Mouse (Mus musculus) frontal cortex, postnatal 10 days (tissue): ENCODE results near the gene Ripk3.
A peak's percentile ranks its signal among the peaks of the same experiment; 100 is the strongest.

Experiments used
- DNase-seq, 2 experiments: peaks; one replicate each; pipeline ENCODE4 v3.0.0; 2022; ENCODE audit warnings: low spot score in 2 of 2, mixed read lengths in 1 of 2

Ripk3 gene

DNA sequence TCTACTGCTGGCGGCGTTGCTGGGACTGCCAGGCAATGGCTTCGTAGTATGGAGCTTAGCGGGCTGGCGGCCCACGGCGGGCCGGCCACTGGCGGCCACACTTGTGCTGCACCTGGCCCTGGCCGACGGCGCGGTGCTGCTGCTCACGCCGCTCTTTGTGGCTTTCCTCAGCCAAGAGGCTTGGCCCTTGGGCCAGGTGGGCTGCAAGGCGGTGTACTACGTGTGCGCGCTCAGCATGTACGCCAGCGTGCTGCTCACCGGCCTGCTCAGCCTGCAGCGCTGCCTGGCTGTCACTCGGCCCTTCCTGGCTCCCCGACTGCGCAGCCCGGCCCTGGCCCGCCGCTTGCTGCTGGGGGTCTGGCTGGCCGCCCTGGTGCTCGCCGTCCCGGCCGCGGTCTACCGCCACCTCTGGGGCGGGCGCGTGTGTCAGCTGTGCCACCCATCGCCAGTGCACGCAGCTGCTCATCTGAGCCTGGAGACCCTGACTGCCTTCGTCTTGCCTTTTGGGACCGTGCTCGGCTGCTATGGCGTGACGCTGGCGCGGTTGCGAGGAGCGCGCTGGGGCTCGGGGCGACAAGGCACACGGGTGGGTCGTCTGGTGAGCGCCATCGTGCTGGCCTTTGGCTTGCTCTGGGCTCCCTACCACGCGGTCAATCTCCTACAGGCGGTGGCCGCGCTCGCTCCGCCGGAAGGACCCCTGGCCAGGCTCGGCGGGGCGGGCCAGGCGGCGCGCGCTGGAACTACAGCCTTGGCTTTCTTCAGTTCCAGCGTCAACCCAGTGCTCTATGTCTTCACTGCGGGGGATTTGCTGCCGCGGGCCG is 26.5 kb downstream of the Ripk3 start:
- peak in 1 of 2 experiments; percentile 56 for DNase-seq

DNA sequence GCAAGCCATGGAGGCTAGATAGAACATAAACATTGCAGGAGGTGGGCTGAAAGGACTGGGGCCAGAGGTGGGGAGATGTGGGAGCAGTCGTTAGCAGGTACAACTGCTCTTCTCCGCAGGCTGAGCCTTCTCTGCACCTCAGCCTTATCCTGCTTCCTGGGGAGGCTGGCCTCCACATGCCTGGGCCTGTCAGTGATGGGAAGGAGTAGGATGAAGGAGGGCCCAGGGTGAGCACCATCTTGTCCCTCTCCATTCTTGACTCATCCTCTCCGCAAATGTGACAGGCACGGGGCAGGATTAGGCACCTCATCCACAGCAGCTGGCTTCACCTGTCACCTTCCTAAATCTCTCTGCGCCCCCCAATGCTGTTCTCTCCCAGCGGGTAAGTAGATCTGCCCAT is 27.5 kb downstream of the Ripk3 start, which contains the start of gene Ltb4r2:
Gene Ltb4r2, plus strand, starts transcription at position 266 of the 400 bp plus-strand sequence.
- DNase-seq = no peak

DNA sequence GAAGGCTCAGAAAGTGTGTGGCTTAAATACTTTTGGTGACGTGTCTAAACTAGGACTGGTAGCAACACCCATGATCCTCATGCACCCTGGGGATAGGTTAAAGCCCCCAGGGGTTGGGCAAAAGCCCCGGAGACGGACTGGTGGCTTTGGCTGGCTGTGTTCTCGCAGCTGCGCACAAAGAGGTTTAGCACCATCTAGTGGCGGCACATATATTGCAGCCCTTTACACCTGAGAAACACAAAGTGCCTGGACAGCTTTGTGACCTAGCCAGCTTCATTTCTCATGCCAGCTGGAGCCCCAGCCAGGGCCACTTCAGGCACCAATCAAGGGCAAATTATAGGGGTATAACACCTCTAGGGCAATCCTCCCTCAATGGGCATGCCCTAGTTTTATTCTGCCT is 28.5 kb downstream of the Ripk3 start:
- peak; percentile 54 to 77 for DNase-seq

- DNase-seq = no peak
These were observed 30.3 kb downstream of the Ripk3 start, which contains the start of gene Cideb for GRCm38 (mm10) chr14:55758363-55758784. Gene Cideb (minus strand): TSS chr14:55758458.

GRCm38 (mm10) chr14:55757566-55757965 is 31.1 kb downstream of the Ripk3 start:
- DNase-seq = no peak

DNA sequence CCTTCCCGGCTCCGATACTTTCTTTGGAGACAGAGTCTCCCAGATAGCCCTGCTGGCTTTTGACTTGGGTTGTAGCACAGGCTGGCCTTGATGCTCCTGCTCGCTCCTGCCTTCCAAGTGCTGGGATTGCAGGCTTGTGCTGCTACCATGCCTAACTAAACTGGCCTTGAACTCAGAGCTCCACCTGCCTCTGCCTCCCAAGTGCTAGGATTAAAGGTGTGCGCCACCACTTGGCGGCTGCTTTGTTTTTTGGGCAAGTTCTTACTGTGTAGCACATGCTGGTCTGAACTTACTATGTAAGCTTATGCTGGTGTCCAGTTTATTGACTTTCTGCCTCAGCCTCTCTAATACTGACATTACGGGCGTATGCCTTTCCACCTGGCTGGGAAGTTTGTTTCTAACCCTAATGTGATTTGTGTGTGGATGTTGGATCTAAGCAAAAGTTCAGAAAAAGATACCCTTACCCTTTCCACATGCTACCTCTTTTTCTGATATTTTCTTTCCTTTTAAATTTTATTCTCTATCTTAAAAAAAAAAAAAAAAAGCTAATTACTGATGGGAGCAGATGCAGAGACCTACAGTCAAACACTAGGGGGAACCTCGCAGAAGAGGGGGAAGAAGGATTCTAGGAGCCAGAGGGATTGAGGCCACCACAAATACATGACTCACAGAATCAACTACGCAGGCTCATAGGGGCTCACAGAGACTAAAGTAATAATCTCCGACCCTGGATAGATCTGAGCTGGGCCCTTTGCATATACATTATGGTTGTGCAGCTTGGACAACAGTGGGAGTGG is 41.4 kb downstream of the Ripk3 start:
- DNase-seq = no peak

DNA sequence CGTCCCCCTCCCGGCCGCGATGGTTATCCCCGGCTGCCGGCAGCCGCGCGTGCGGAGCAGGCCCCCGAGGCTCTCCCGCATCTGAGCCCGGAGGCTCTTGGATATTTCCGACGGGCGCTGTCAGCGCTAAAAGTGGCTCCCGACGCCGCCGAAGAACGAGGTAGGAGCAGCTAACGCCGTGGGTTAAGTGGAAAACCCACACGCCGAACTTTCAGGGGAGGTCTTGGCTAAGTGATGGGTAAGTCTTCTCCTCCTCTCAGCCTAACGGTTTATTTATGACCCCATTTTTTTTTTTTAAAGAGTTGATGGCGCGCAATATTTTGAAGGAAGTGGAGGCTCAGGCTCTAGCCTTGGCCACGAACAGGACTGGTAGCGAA is 42.8 kb downstream of the Ripk3 start:
- no peak for DNase-seq

GRCm38 (mm10) chr14:55745180-55745860 is 43.3 kb downstream of the Ripk3 start, which contains the start of the genes Dhrs1 and Nop9:
Gene Dhrs1 (minus strand): TSS chr14:55745690.
Gene Nop9 (plus strand): TSS chr14:55745693.
- DNase-seq = peak; percentile 72 to 86

DNA sequence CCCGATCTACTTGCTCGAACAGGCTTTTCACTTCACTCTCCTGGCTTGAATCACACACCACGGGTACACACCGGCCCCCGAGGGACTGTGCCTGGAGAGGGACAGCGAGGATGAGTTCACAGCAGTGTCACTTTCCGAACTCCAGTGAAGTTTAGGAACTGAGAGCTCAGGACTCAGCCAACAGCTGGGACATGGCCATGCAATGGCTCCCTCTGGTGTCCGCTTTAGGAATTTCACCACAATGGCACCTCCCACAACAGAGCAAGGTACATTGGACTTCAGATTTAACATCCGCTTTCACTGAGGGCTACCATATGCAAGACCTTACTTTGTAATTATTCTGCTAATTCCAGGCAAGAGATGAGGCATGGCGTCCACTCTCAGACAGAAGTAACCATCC is 45.0 kb downstream of the Ripk3 start:
- DNase-seq = peak; percentile 57 to 82

- no peak for DNase-seq
These were observed 51.5 kb downstream of the Ripk3 start for GRCm38 (mm10) chr14:55737086-55737687.

DNA sequence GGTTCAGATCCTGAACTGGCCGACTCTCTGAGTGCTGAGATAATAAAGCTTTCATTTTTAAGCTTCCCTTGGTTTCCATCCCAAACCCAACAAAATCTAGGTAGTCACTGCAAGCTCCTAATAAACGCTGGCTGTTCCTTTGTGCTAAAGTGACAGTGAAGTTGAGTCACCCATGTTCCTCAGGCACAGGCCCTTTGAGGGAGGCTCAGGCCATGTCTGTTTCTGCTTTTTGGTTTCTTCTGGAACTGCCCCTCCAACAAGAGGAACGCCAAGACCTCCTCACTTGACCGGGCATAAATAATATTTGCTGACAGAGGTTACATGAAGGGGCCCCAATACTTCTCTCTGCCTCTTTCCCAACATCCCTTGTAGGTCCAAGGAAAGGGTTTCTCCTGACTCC is 52.9 kb downstream of the Ripk3 start:
- no peak for DNase-seq

- no peak for DNase-seq
These were observed 53.3 kb downstream of the Ripk3 start for GRCm38 (mm10) chr14:55735334-55735733.
